Mouse (Mus musculus): ENCODE data around the gene Wars2. TPM values are rescaled to one million over a fixed set of nuclear protein-coding genes. Genes with fewer than 3 reads are reported as not detected.

Wars2 gene
- polyA plus RNA-seq, 1 experiment from 2014 or later = 10.9 TPM

- no peak overlapping the region for H3K4me3 ChIP-seq (ENCODE audit: low read depth, low read length)
- H3K36me3 ChIP-seq (ENCODE audit: control insufficient read depth, insufficient read depth, low read length) = no peaks in the 10 kb centered on the region
- DNase-seq (ENCODE audit: low spot score) (no peak), ATAC-seq (replicated peaks; ENCODE audit: low FRiP score, low TSS enrichment, low read depth) (no peak)
- H3K4me2 ChIP-seq (ENCODE audit: low read length) = no peak overlapping the region
- H3K9me3 ChIP-seq (ENCODE audit: control insufficient read depth, low read length) = no peaks in the 10 kb centered on the region
- H3K4me1 ChIP-seq (replicated peaks; ENCODE audit: control insufficient read depth, insufficient read depth, low read length) = no peaks in the 10 kb centered on the region
- peaks cover 100% of the 10 kb centered on the region for H3K27me3 ChIP-seq (replicated peaks; ENCODE audit: control insufficient read depth, insufficient read depth, low read length)
- no peak overlapping the region for H3K27ac ChIP-seq (ENCODE audit: low read depth)
- no peak overlapping the region for H3K9ac ChIP-seq (ENCODE audit: low read length)
- 2% methylated on average over 20 of the region's 20 CpGs for WGBS
Measured at GRCm38 (mm10) chr3:99239301-99240045, 98.6 kb downstream of the Wars2 start.

GRCm38 (mm10) chr3:99240213-99240720, 99.4 kb downstream of the Wars2 start, which contains the start of gene Tbx15:
Gene Tbx15 (plus strand): TSS chr3:99240381.
- Histone ChIP-seq H3K4me3 (ENCODE audit: low read depth, low read length) (no peak within 1 kb of the TSS), H3K9ac (ENCODE audit: low read length) (no peak within 1 kb of the TSS), H3K9me3 (ENCODE audit: control insufficient read depth, low read length) (no peaks in the 10 kb centered on the region), H3K27ac (ENCODE audit: low read depth) (no peak within 1 kb of the TSS), H3K4me2 (ENCODE audit: low read length) (no peak within 1 kb of the TSS), H3K4me1 (replicated peaks; ENCODE audit: control insufficient read depth, insufficient read depth, low read length) (no peaks in the 10 kb centered on the region), H3K27me3 (replicated peaks; ENCODE audit: control insufficient read depth, insufficient read depth, low read length) (peaks cover 100% of the 10 kb centered on the region), H3K36me3 (ENCODE audit: control insufficient read depth, insufficient read depth, low read length) (no peaks in the 10 kb centered on the region)
- DNase-seq (ENCODE audit: low spot score) (no peak), ATAC-seq (replicated peaks; ENCODE audit: low FRiP score, low TSS enrichment, low read depth) (no peak)
- WGBS = under 1% methylated on average over 19 of the region's 20 CpGs

GRCm38 (mm10) chr3:99240811-99241738, 100.2 kb downstream of the Wars2 start:
- H3K4me1 ChIP-seq (replicated peaks; ENCODE audit: control insufficient read depth, insufficient read depth, low read length) = no peaks in the 10 kb centered on the region
- no peak overlapping the region for H3K27ac ChIP-seq (ENCODE audit: low read depth)
- H3K9me3 ChIP-seq (ENCODE audit: control insufficient read depth, low read length) = no peaks in the 10 kb centered on the region
- H3K4me3 ChIP-seq (ENCODE audit: low read depth, low read length) = no peak overlapping the region
- no peaks in the 10 kb centered on the region for H3K36me3 ChIP-seq (ENCODE audit: control insufficient read depth, insufficient read depth, low read length)
- peaks cover 100% of the 10 kb centered on the region for H3K27me3 ChIP-seq (replicated peaks; ENCODE audit: control insufficient read depth, insufficient read depth, low read length)
- H3K4me2 ChIP-seq (ENCODE audit: low read length) = no peak overlapping the region
- ATAC-seq (replicated peaks; ENCODE audit: low FRiP score, low TSS enrichment, low read depth) (no peak), DNase-seq (ENCODE audit: low spot score) (peak; percentile 76)
- under 1% methylated on average over 50 of the region's 50 CpGs for WGBS
- no peak overlapping the region for H3K9ac ChIP-seq (ENCODE audit: low read length)

GRCm38 (mm10) chr3:99242481-99242880, 101.6 kb downstream of the Wars2 start:
- no peak overlapping the region for H3K4me3 ChIP-seq (ENCODE audit: low read depth, low read length)
- DNase-seq (ENCODE audit: low spot score) (no peak), ATAC-seq (replicated peaks; ENCODE audit: low FRiP score, low TSS enrichment, low read depth) (no peak)
- H3K9me3 ChIP-seq (ENCODE audit: control insufficient read depth, low read length) = no peaks in the 10 kb centered on the region
- H3K36me3 ChIP-seq (ENCODE audit: control insufficient read depth, insufficient read depth, low read length) = no peaks in the 10 kb centered on the region
- H3K4me1 ChIP-seq (replicated peaks; ENCODE audit: control insufficient read depth, insufficient read depth, low read length) = no peaks in the 10 kb centered on the region
- peaks cover 100% of the 10 kb centered on the region for H3K27me3 ChIP-seq (replicated peaks; ENCODE audit: control insufficient read depth, insufficient read depth, low read length)
- H3K27ac ChIP-seq (ENCODE audit: low read depth) = no peak overlapping the region
- 2% methylated on average over 8 of the region's 8 CpGs for WGBS
- H3K4me2 ChIP-seq (ENCODE audit: low read length) = no peak overlapping the region
- no peak overlapping the region for H3K9ac ChIP-seq (ENCODE audit: low read length)

GRCm38 (mm10) chr3:99245341-99245740, 104.5 kb downstream of the Wars2 start:
- no peak overlapping the region for H3K4me2 ChIP-seq (ENCODE audit: low read length)
- H3K9ac ChIP-seq (ENCODE audit: low read length) = no peak overlapping the region
- H3K9me3 ChIP-seq (ENCODE audit: control insufficient read depth, low read length) = no peaks in the 10 kb centered on the region
- DNase-seq (ENCODE audit: low spot score) (no peak), ATAC-seq (replicated peaks; ENCODE audit: low FRiP score, low TSS enrichment, low read depth) (no peak)
- H3K27me3 ChIP-seq (replicated peaks; ENCODE audit: control insufficient read depth, insufficient read depth, low read length) = peaks cover 100% of the 10 kb centered on the region
- H3K27ac ChIP-seq (ENCODE audit: low read depth) = no peak overlapping the region
- 21% methylated on average over 3 of the region's 3 CpGs for WGBS
- H3K4me3 ChIP-seq (ENCODE audit: low read depth, low read length) = no peak overlapping the region
- H3K36me3 ChIP-seq (ENCODE audit: control insufficient read depth, insufficient read depth, low read length) = no peaks in the 10 kb centered on the region
- no peaks in the 10 kb centered on the region for H3K4me1 ChIP-seq (replicated peaks; ENCODE audit: control insufficient read depth, insufficient read depth, low read length)

- Histone ChIP-seq H3K9me3 (ENCODE audit: control insufficient read depth, low read length) (no peaks in the 10 kb centered on the region), H3K9ac (ENCODE audit: low read length) (no peak overlapping the region), H3K36me3 (ENCODE audit: control insufficient read depth, insufficient read depth, low read length) (no peaks in the 10 kb centered on the region), H3K27me3 (replicated peaks; ENCODE audit: control insufficient read depth, insufficient read depth, low read length) (peaks cover 100% of the 10 kb centered on the region), H3K27ac (ENCODE audit: low read depth) (no peak overlapping the region), H3K4me2 (ENCODE audit: low read length) (no peak overlapping the region), H3K4me1 (replicated peaks; ENCODE audit: control insufficient read depth, insufficient read depth, low read length) (no peaks in the 10 kb centered on the region), H3K4me3 (ENCODE audit: low read depth, low read length) (no peak overlapping the region)
- 25% methylated on average over 3 of the region's 3 CpGs for WGBS
- ATAC-seq (replicated peaks; ENCODE audit: low FRiP score, low TSS enrichment, low read depth) = no peak
- DNase-seq (ENCODE audit: low spot score) = no peak
Measured at GRCm38 (mm10) chr3:99246629-99247028, 105.8 kb downstream of the Wars2 start.

- Histone ChIP-seq H3K4me2 (ENCODE audit: low read length) (no peak overlapping the region), H3K4me1 (replicated peaks; ENCODE audit: control insufficient read depth, insufficient read depth, low read length) (no peaks in the 10 kb centered on the region), H3K9ac (ENCODE audit: low read length) (no peak overlapping the region), H3K4me3 (ENCODE audit: low read depth, low read length) (no peak overlapping the region), H3K36me3 (ENCODE audit: control insufficient read depth, insufficient read depth, low read length) (no peaks in the 10 kb centered on the region), H3K27me3 (replicated peaks; ENCODE audit: control insufficient read depth, insufficient read depth, low read length) (peaks cover 100% of the 10 kb centered on the region), H3K9me3 (ENCODE audit: control insufficient read depth, low read length) (no peaks in the 10 kb centered on the region), H3K27ac (ENCODE audit: low read depth) (no peak overlapping the region)
- DNase-seq (ENCODE audit: low spot score) (no peak), ATAC-seq (replicated peaks; ENCODE audit: low FRiP score, low TSS enrichment, low read depth) (no peak)
- WGBS = 1% methylated on average over 4 of the region's 4 CpGs
Measured at GRCm38 (mm10) chr3:99247586-99247985, 106.7 kb downstream of the Wars2 start.

- Histone ChIP-seq H3K36me3 (ENCODE audit: control insufficient read depth, insufficient read depth, low read length) (no peaks in the 10 kb centered on the region), H3K4me2 (ENCODE audit: low read length) (no peak overlapping the region), H3K4me3 (ENCODE audit: low read depth, low read length) (no peak overlapping the region), H3K27ac (ENCODE audit: low read depth) (no peak overlapping the region), H3K9ac (ENCODE audit: low read length) (no peak overlapping the region), H3K27me3 (replicated peaks; ENCODE audit: control insufficient read depth, insufficient read depth, low read length) (peaks cover 100% of the 10 kb centered on the region), H3K9me3 (ENCODE audit: control insufficient read depth, low read length) (no peaks in the 10 kb centered on the region), H3K4me1 (replicated peaks; ENCODE audit: control insufficient read depth, insufficient read depth, low read length) (no peaks in the 10 kb centered on the region)
- no peak for DNase-seq (ENCODE audit: low spot score)
- no peak for ATAC-seq (replicated peaks; ENCODE audit: low FRiP score, low TSS enrichment, low read depth)
- WGBS = 1% methylated on average over 28 of the region's 28 CpGs
Measured at GRCm38 (mm10) chr3:99247996-99248801, 107.3 kb downstream of the Wars2 start.

Measured in intestine, embryonic 14.5 days (tissue).